25 mouse cellular contexts compared by ENCODE assay signal in genomic region chr1:128062167-128062566, GRCm38 (mm10).
"Had no signal": no experiment of that assay in that cellular context is flagged by ENCODE, and none has a peak within 500 bp of the region (broad histone marks: within the 10 kb centered on the region; RNA-seq: fewer than 3 reads in every experiment).

No protein-coding gene starts in this region.

- H3K9me3 ChIP-seq: hindbrain, embryonic 10.5 days; hindbrain, embryonic 12.5 days; intestine, embryonic 15.5 days; limb, embryonic 13.5 days; limb, embryonic 15.5 days had no signal

- H3K4me2 ChIP-seq: heart, embryonic 11.5 days; hindbrain, embryonic 12.5 days; hindbrain, embryonic 14.5 days; intestine, embryonic 15.5 days; limb, embryonic 13.5 days; limb, embryonic 15.5 days had no signal

- H3K4me3 ChIP-seq: gastrocnemius, adult 2 months; heart, adult 2 months; hindbrain, embryonic 10.5 days; hindbrain, embryonic 12.5 days; intestine, embryonic 15.5 days; layer of hippocampus, adult 2 months; limb, embryonic 13.5 days; limb, embryonic 15.5 days had no signal

- H3K9ac ChIP-seq: hindbrain, embryonic 12.5 days; hindbrain, embryonic 14.5 days; intestine, embryonic 15.5 days; limb, embryonic 13.5 days; limb, embryonic 15.5 days; liver, embryonic 14.5 days had no signal

- H3K27ac ChIP-seq: gastrocnemius, adult 2 months; heart, adult 2 months; hindbrain, embryonic 10.5 days; hindbrain, embryonic 12.5 days; hindbrain, embryonic 14.5 days; intestine, embryonic 15.5 days; layer of hippocampus, adult 2 months; limb, embryonic 13.5 days; limb, embryonic 15.5 days; liver, embryonic 14.5 days had no signal

- DNase-seq: gastrocnemius, adult 2 months; gastrocnemius, postnatal 10 days; gastrocnemius, postnatal 25 days; heart, adult 2 months; heart, postnatal 10 days; heart, postnatal 4 days; kidney, adult 18-20 months; kidney, adult 8-10 months; kidney, postnatal 10 days; kidney, postnatal 25 days; kidney, postnatal 4 days; layer of hippocampus, postnatal 36 days; left cerebral cortex, postnatal 4 days had no signal

- H3K4me1 ChIP-seq: hindbrain, embryonic 10.5 days; hindbrain, embryonic 12.5 days; intestine, embryonic 15.5 days; limb, embryonic 15.5 days had no signal

- ATAC-seq: hindbrain, embryonic 16.5 days; inflammation-experienced regulatory T-cells, adult 6 months; intestine, embryonic 15.5 days; intestine, postnatal 0 days had no signal

- H3K27me3 ChIP-seq: hindbrain, embryonic 12.5 days; intestine, embryonic 15.5 days; limb, embryonic 13.5 days; limb, embryonic 15.5 days had no signal

- H3K36me3 ChIP-seq: hindbrain, embryonic 12.5 days; intestine, embryonic 15.5 days; limb, embryonic 15.5 days had no signal
